Mouse (Mus musculus) small intestine, adult 2 months (tissue): Measurements from ENCODE around the gene Zfp53.

ENCODE experiments used
- CTCF ChIP-seq: fragments of 200-500 bp; IDR thresholded peaks from 2 replicates; pipeline ENCODE4 v1.5.1; 2012; ENCODE audit warnings: low read depth, mild to moderate bottlenecking, control low read depth, inconsistent platforms, low read length, moderate library complexity, mixed read lengths; ENCODE audit not compliant: insufficient replicate concordance, insufficient read length; ENCODE audit errors: extremely low read depth
- POLR2A ChIP-seq: fragments of 200-500 bp; IDR thresholded peaks from 2 replicates; pipeline ENCODE4 v1.6.1; 2012; ENCODE audit warnings: low read depth, mild to moderate bottlenecking, control low read depth, inconsistent platforms, low read length, moderate library complexity

- no peak for TF ChIP-seq POLR2A
- no peak for TF ChIP-seq CTCF
Measured at GRCm38 (mm10) chr17:21501365-21501764, 12.6 kb downstream of the Zfp53 start.
